8 mouse cellular contexts compared by ENCODE assay signal in genomic region chr16:38742113-38742658, GRCm38 (mm10). TPM values are rescaled to one million over a fixed set of nuclear protein-coding genes. Genes with fewer than 3 reads are reported as not detected.
DNase-seq lines count a peak whose midpoint lies in the region; ATAC-seq and TF ChIP-seq lines count a peak whose summit lies in the region.

B4galt4 (plus strand) TSS chr16:38742264.

- H3K4me2 ChIP-seq in hindbrain, embryonic 16.5 days (ENCODE audit: low read length) = peak within 1 kb of the TSS; percentile 93

- H3K27ac ChIP-seq in hindbrain, embryonic 16.5 days (ENCODE audit: low read depth, low read length) = peak within 1 kb of the TSS; percentile 86
- peak within 1 kb of the TSS; percentile 87 for H3K27ac ChIP-seq in left cerebral cortex, adult 2 months

- 0% methylated on average over 44 of the region's 69 CpGs for WGBS in hindbrain, embryonic 16.5 days

- no peaks in the 10 kb centered on the region for H3K27me3 ChIP-seq in hindbrain, embryonic 16.5 days (replicated peaks; ENCODE audit: control insufficient read depth, insufficient read depth, low read length)

- intact Hi-C loops in left cerebral cortex, adult 2 months (cut with DNase I) = loop anchor here (10.0 kb wide), 1 partner anchor 313 kb away; no protein-coding TSS in a partner anchor

- 0 out of 2 replicates have a peak, but pooled peaks cover 4% of the 10 kb centered on the region for H3K4me1 ChIP-seq in hindbrain, embryonic 16.5 days (ENCODE audit: control insufficient read depth, insufficient read depth, low read depth, low read length)

- peak; percentile 34 for TF ChIP-seq CTCF in left cerebral cortex, adult 2 months (IDR thresholded peaks at IDR 0.05)

- H3K9me3 ChIP-seq in hindbrain, embryonic 16.5 days (ENCODE audit: control insufficient read depth, low read length) = no peaks in the 10 kb centered on the region

- H3K9ac ChIP-seq in hindbrain, embryonic 16.5 days (ENCODE audit: low read depth, low read length) = peak within 1 kb of the TSS; percentile 97

- H3K36me3 ChIP-seq in hindbrain, embryonic 16.5 days (ENCODE audit: control insufficient read depth, insufficient read depth, low read length) = no peaks in the 10 kb centered on the region

- ATAC-seq in hindbrain, embryonic 16.5 days = peak; percentile 97

- peak; percentile 25 for DNase-seq in T-cell, adult 2 months (ENCODE audit: low spot score)
- peak; percentile 65 to 71 for DNase-seq in cerebellum, postnatal 36 days
- peak; percentile 42 to 55 for DNase-seq in gastrocnemius, adult 8-10 months (ENCODE audit: low spot score in 2 of 2)
- peak; percentile 83 to 87 for DNase-seq in left cerebral cortex, adult 2 months (ENCODE audit: extremely low spot score in 1 of 2, low spot score in 2 of 2)
- peak; percentile 88 to 92 for DNase-seq in lung, postnatal 4 days
- peak; percentile 89 to 90 for DNase-seq in right cerebral cortex, postnatal 10 days (ENCODE audit: low spot score in 2 of 2)
- DNase-seq in urinary bladder, postnatal 4 days (ENCODE audit: low spot score in 2 of 2) = peak; percentile 79

- peak within 1 kb of the TSS; percentile 82 for H3K4me3 ChIP-seq in hindbrain, embryonic 16.5 days (ENCODE audit: low read length)
- peak within 1 kb of the TSS; percentile 87 for H3K4me3 ChIP-seq in left cerebral cortex, adult 2 months

RNA-seq across cellular contexts. Expression of gene B4galt4, which starts in this region (rescaled TPM):
- total RNA-seq in gastrocnemius, adult 8-10 months (2022) = 1 to 10 TPM; 2.3 to 3.5 (median 2.9) TPM
- 38.3 and 40.3 TPM in 2 replicates for polyA plus RNA-seq in hindbrain, embryonic 16.5 days (2015; fragmentation: Nextera tagmentation; extraction: Ambion mirVana)
- total RNA-seq in left cerebral cortex, adult 2 months (2021) = 10 to 100 TPM; 21.4 to 23.3 TPM

Comparison
In these comparisons a context has a peak if more than half of its experiments do, and no peak if none do; other contexts are left out.
1. Peak in every context shown above with its lines: DNase-seq, ATAC-seq, H3K4me3 ChIP-seq and H3K27ac ChIP-seq.
2. RNA of gene B4galt4 (total RNA-seq): 21.4 to 23.3 TPM in left cerebral cortex, adult 2 months; 2.3 to 3.5 TPM in gastrocnemius, adult 8-10 months; every median in the first group is over 4 times any median in the second.
3. DNase-seq: peak in every context shown above with its lines; median percentile 90 in lung, postnatal 4 days; 90 in right cerebral cortex, postnatal 10 days; 85 in left cerebral cortex, adult 2 months; 79 in urinary bladder, postnatal 4 days; 68 in cerebellum, postnatal 36 days; 48 in gastrocnemius, adult 8-10 months; 25 in T-cell, adult 2 months.